Mouse (Mus musculus): ENCODE measurements around the gene Ccni. TPM values are rescaled to one million over a fixed set of nuclear protein-coding genes. Genes with fewer than 3 reads are reported as not detected.

Gene Ccni
- polyA plus RNA-seq, 3 experiments from 2014 or later, result 82.9 to 99.1 (median 84.9) TPM

DNA sequence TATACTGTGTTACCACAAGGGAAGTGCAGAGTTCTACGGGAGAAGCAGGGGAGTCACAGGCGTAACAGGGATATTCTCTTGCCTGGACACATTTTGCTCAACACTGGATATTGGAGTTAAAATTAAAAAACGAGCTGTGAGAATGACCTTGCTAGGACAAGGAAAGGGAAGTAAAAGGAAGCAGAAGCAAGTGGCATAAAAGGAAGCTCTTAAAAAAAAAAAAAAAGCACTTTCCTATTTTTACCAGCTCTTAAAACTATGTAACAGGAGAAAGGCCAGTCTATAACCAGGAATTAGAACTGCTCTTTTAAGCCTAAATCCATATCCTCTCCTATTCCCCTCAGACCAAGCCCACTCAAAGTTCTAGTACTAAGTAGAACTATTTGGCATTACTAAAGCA lies 8.1 kb downstream of the Ccni start:
- ATAC-seq, result no peak

DNA sequence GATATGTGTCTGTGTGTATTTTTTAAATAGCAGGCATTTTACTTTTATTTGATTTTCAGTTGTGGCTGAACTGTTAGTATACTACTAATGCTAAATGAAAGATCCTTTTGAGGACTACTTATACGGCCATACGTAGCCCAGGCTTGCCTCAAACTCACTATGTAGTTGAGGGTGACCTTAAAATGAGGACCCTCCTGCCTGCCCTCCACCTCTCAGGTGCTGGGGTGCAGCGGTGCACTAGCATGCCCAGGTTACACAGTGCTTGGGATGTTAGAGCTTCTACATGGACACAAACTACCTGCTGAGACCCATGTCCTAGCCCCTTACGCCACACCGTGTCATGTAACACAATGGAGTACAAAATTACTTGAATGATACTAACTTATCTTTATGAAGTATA lies 15.9 kb downstream of the Ccni start:
- ATAC-seq, result no peak

DNA sequence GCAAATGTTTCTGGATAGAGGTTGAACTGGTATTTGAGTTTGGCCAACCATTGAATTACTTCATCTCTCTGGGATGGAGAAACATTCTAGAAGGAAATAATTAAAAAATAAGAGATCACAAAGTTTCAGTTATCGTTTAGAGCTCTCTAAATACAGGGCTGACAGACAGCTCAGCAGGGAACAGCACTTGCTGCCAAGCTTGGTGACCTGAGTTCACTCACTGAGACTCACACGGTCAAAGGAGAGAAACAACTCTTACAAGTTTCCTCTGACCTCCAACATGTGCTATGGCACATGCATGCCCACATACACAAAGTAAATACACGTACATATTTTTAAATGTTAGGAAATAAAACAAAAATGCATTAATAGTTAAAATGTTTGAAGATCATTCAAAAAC lies 16.7 kb downstream of the Ccni start:
- no peak for ATAC-seq

DNA sequence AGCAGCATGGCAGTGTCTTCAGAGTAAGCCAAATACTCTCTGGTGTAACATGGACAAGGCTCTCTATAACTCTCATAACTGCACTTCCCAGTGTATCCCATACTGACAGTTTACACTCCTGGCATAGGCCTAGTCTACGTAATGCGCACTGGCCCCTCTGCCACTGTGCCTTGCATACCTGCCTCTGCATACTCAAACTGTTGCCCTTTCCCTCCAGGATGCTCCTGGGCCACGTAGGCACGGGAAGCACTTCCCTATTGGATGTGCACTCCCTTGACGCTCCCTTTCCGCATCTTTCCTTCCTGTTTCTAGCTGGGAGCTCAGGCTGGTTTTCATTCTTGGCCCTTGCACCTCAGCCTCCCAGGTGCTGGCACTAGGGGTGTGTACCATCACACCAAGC lies 21.7 kb downstream of the Ccni start:
- ATAC-seq, result no peak

DNA sequence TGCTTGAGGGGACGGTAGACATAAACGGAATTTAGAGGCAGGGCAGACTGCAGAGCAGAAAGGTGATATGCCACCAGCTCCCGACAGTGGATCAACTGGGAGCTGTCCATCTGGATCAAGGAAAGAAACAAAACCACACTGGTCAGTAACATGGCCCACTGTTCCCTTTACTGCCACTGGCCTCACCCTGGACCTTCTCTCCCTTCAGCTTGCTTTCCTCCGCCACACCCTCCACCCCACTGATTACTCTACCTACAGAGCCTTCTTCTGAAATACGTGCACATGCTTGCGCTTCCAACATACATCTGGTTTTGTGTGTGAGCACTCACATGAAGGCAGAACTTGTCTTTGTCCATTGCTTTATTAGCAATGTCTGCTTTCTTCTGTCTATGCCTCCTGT lies 23.0 kb downstream of the Ccni start:
- ATAC-seq, result no peak

DNA sequence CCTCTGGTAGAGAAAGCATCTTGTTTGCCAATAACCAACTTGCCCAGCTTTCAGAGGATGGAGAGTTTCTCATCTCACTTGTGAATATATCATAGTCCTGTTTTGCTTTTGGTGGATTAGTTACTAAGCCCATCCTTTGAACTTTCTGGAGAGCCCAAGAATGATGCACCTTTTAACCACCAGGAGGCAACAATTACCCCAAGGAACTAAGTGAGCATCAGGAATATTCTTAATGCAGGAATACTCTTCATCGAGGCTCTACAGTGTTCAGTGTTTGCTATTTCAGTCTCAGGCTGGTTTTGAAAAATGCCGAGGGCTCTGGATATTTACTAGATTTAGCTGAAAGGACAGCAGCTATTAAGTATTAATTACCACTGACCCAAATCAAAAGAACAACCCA lies 26.0 kb downstream of the Ccni start:
- peak; percentile 73 for ATAC-seq

DNA sequence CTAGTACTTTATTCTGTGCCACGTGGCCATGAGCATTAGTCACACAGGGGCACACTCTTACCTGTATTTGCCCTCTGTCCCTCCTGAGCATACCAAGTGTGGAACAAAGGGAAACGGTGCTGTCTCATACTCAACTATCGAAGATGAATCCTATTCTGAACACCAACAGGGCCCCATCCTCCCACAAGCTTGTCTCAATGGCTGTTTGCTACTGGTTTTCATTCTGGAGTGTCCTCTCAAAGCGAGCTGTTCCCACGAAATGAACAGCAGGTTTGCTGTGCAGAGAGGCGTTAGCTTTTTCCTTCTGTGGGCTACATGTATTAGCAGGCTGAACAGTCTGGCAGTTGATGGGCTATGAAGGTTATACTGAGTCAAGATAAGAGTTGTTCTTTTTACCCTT lies 27.7 kb downstream of the Ccni start:
- no peak for ATAC-seq

DNA sequence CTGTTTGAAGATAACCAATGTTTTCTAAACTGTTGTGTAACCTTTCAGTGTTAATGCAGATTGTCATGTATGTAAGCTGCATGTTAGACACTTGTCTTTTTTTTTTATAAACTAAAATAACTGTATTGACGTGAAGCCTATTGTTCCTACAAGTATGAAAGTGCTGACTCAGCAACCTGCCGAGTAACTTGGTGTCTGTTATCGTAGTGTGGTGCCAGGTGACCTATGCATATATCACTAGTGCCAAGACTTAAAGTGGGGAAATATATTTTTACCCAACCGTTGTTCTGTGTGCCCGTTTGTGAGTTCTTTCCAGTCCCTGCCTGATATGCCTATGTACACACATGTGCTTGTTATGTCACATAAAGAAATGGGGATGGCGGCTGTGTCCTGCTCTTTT lies 31.6 kb downstream of the Ccni start:
- ATAC-seq, result no peak

DNA sequence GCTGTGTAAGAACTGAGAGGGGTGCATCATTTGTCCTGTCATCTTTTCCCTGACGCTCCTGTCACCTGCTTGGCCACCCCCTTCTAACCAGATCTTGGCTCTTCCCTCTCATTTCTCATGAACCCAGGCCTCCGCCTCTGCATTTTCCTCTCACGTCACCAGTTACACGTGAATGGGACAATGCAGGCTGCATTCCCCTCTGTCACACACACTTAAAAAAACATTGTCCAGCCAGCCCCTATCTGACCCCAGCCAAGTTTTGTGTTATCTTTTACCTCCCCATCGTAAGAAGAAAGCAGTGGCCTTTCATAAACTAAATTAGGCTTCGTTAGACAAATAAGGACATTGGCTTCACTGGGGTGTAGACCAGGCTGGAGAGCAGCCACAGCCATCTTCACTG lies 33.8 kb downstream of the Ccni start:
- ATAC-seq, result no peak

DNA sequence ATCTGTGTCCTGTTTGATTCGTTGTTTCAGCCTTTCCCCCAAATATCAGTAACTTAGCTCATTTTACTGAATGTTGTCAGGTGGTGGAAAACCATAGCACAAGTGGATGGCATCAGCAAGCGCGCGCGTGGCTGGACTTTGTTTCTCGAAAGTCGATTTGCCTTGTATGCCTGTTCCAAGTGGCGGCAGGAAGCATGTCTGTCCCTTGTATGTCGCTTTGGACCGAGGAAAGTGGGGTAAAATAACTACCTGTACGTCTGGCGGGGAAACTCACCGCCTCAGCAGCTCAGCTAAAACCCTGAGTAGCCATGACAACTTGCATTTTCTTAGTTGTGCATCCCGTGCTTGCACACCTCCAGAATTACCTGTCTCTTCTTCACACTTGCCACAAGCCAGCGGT lies 34.9 kb downstream of the Ccni start:
- ATAC-seq, result no peak

DNA sequence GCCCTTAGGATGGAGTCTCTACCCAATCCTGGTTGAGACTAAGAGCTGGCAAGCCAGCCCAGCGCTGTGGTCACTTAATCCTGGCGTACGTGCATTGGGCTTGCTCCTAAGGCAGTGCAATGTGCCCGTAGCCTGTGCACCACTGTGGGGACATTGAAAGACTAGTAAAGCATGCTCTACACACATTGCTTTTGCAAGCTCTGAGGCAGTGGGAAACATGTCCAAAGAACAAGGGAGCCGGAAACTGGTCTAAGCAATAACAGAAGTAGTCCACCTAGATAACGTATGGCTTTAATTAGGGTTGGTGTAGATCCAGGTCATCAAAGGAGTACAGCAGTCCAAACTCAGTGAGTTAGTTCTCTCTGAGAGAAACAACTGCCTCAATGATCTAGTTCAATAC lies 37.6 kb downstream of the Ccni start:
- no peak for ATAC-seq

DNA sequence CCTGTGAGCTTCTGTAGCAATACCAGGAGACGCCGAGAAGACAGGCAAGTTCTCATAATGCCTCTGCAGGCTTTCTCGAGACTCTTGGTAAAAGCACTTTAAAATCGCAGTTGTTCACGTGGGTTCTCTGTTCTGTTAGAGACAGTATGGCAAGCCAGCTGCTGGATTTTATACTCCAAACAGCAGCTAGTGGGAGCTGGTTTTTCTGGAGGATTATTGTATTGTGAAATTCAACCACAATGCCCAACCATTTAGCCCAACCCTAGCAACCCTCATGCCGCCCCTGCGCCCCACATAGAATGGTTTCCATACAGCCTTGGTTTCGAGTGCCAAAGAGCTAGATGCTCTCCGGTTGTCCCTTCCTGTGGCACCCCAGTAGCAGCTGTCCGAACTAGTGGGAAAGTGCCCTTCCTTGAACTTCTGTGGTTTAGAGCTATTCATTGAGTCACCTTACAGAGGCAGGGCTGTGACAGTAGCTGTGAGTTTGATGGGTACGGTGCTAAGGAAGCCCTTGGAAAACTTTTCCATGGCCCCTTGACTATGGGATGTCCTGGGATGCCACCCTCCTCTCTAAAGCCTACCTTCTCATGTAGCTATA lies 38.3 kb downstream of the Ccni start:
- no peak for ATAC-seq

DNA sequence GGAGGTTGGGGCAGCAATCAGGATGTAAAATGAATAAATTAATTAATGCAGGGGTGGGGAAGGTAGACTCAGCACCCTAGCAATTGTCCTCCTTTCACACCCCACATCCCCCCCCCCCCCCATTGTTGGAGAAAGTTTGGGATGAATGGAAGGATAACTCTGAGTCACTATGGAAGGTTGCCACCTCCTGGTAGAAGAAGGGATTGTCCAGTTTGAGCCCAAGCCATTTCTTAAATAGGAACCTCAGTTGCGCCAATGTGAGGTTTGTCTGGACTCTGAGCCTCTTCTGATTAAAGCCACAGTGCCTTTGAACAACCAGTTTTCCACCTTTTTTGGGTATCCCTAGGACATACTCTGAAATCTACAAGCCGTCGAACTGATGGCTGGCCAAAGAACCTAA lies 42.8 kb downstream of the Ccni start:
- peak; percentile 38 for ATAC-seq

DNA sequence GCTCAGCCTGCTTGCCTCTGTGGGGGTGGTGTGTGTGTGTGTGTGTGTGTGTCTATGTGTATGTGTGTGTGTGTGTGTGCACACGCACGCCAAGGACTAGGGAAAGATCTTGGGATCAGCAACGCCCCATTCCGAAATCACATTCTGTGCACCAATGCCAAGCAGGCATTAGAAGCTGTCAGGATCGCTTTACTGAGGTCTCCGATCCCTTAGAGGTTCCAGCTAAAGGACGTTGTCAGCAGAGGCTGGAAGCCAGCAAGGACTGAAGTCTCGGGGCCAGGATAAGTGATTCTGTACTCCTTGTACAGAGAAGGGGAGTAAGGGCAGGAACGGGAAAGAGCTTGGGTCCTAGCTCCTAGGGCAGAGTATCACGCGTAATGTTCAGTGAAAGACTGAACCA lies 51.9 kb downstream of the Ccni start:
- ATAC-seq, result no peak

DNA sequence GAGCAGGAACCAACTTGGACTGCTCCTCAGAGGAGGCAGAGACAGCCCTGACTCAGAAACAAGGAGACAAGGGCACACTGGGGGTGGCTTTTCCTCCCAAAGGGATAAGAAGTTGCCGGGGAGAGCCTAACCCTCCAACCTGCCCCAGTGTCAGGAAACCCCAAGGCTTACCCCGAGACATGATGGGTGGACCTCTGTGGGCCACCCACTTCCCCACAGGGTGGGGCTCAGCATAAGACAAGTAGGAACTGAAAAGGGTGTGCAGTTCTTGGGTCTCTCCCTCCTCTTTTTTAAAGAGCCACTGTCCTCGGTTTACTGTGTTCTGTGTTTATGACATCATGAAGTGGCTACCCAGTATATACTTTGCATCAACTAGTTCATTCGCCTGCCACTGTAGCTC lies 53.8 kb downstream of the Ccni start:
- peak; percentile 64 for ATAC-seq

DNA sequence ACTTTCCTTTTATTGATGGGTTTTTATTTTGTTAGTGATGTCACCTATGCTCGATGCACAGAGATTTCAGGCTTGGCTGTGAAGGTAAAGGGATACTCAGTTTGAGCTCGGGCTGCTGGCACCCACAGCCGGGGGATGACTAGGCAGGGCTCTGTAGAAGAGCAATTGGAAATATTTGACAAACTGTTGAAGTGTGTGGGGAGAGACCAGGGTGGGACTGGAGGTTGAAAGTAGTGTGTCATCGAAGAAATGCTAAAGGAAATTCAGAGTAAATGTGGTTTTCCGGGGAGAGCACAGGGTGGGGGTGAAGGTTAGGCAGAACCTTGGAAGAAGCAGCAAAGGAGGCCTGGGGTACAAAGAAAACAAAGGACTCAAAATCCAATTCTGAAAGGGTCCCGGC lies 54.3 kb downstream of the Ccni start:
- ATAC-seq, result peak; percentile 70

DNA sequence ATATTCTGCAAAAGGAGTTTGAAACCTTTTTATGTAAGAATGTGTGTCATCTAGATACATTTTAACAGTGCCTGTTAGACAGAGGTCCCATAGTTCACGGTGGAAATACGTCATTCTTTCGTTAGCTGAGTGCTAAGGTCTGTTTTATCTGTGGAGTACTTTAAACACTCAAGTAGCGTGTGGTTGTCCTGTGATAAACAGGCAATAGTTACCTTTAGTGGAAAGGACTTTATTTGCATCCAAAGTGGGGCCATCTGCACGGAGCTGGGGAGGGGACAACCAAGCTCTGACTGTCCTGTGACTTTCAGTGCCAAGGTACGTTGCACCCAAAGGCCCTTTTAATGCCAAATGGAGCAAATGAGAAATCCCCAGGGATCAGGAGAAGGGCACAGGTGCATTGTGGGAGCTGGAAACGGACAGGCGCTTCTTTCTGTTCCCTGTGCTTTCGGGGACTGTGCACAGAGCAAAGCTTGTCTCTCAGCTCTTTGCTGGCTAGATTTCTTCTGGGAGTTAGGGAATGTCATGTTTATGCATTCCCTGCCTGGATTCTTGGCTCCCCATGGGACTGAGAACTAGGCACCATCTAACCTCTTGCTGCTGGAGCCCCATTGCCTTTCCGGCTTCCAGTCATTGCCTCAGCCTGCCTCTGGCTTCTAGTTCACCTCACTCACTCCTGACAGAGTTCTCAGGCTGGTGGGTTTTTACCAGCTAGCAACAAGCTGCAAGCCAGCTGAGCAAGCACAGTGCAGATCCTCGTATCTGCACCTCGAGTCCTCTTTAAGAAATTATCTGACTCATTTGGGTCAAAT lies 56.1 kb downstream of the Ccni start:
- ATAC-seq, result no peak

DNA sequence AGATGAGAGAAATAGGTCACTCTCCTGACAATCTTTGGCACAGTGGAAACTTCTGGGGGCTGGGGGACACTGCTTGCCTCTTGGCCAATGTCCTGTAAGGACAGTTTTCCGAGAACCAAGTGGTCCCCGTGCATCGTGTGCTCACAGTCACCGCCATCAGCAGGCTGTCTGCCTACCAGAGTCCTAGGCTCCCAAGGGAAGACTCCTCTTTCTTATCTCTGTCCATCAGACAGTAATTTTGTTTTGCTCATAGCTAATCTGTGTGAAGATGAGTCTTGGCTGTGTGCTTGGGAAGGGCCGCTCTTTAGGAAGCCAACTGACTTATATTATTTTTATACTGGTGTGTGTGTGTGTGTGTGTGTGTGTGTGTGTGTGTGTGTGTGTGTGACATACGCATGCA lies 60.8 kb downstream of the Ccni start:
- no peak for ATAC-seq

DNA sequence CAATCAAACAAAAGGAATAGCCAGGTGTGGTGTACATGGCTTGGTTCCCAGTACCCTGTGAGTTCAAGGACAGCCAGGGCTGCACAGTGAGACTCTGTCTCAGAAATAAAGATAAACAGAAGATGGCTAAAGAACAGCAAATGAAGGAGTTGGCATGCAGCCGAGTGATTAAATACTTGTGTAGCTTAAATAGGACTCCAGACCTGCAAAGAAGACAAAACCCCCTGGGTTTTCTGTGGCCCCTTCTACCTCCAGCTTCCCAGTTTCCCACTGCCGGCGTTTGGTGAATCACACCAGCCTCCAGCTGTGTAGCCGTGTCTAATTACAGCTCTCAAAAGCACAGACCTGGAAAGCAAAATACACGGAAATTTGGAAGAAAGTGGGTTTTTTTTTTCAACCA lies 61.4 kb downstream of the Ccni start:
- no peak for ATAC-seq

DNA sequence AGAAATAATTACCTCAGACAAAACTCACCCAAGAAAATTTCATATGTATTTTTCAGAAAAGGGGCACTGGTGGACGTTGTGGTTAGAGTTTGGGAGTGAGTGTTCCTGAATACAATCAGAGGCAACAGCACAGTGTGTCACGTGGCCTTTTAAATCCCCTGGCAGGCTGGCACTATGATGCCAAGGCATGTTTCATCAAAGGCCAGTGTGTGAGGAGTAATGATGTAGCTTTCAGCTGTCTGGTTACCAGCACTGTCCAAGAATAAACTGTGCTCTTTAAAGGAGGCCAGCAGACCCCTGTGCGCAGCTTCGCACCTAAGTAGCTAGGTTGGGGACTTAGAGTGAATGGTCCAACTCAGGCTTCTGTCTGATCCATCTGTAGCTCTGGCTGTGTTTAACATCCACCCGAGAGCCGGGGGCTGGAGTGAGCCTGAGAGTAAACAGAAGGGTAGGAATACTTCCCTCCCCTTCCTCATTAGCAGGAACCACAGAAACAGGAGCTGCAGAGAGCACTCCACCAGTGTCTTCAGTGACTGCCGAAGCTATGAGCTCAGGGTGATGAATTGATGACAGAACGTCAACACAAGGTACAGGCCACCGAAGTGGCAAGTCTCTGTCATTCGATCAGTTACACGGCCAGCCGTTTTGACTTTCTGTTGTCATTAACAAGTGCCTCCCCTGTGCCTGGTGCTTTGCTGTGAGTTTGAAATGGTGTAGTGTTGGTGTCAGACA lies 62.8 kb downstream of the Ccni start:
- no peak for ATAC-seq

DNA sequence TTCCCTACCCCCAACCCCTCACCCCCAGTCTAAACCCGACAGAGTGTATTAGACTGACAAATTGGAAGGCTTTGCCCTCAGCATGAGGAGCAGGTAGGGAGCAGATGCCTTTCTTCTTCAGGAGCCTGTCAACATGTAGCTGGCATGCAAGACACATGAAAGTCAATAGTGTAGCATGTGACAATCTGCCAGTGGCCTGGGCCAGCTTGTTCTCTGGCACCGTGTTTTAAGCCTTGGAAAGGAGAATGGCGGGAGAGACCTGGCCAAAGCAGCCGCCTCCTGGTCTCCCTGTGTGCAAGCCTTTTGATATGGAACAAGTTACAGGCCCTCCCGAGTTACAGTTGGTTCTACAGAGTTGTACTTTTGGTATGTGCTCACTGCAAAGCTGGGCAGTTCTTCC lies 65.5 kb downstream of the Ccni start:
- no peak for ATAC-seq

DNA sequence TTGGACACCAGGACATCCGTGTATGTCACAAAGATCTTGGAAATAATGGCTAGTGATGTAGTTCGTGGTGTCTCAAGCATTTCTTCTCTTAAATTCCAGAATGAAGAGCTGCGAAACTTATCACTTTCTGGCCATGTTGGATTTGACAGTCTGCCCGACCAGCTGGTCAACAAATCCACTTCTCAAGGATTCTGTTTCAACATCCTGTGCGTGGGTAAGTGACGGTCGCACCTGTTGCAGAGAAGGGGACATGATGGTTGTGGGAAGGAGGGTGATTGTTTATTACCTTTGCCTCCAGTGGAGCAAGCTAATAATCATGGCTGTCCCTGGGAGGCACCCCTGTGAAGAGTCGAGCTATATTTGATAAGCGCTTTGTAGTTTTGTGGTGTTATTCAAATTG lies 66.9 kb downstream of the Ccni start:
- ATAC-seq, result no peak

DNA sequence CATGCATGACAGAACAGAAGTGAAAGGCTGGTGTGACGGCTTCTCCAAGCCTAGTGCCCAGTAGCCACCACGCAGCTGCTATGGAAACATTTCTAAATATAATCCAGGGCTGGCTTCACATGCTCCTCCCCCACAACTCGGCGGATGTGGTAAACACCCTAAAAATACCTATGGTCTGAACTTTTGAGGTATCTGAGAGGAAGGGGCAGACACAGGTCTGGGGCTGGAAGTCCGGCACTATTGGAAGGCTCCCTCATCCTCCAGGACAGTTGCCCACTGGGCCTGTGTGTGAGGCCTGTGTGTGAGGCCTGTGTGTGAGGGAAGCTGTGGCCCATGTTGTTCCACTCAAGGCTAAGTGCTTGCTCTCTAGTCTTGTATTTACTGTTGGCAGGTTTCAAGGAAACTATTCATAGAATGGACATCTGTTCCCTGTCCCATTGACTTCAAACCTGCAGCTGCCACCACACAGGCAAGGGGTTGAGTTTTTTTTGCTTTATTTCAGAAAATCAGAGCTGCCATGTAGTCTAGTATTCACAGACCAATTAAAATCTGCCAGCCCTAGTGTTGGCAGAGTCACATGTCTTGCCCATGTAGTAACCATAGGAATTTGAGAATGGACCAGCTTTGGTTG lies 69.2 kb downstream of the Ccni start:
- ATAC-seq, result peak; percentile 84

Data from inflammation-experienced regulatory T-cells, adult 6 months (primary cell).